Mouse (Mus musculus) adrenal gland, postnatal 36 days (tissue): ENCODE measurements at regions not wholly inside any gene's neighbourhood (a gene's known extent, or its start where the extent isn't known, plus 50 kb on each side); places are given as distances from the start of the nearest gene placed in this dataset.

Experiments
- DNase-seq, 2 experiments: peaks; one replicate each; pipeline ENCODE4 v3.0.0; 2021; ENCODE audit warnings: mixed read lengths in 1 of 2

DNA sequence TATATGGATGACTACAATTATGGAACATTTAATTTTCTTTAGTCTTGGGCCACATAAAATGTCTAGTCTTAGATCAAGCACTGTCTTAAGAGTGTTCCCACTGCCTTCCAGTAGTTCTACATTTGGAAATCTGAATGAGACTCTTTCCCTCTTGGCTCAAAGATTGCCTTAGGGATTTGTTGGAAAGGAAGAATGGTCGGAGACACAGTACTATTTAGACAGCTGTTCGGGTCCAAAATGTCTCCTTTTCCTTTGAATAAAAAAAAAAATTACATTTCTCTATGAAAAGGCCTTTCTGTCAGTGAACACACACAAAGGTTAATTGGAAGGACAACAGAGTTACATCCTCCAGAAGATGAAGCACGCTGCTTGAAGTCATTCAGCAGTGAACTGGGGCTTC is 1173.8 kb downstream of the Sorcs3 start:
- no peak for DNase-seq

DNA sequence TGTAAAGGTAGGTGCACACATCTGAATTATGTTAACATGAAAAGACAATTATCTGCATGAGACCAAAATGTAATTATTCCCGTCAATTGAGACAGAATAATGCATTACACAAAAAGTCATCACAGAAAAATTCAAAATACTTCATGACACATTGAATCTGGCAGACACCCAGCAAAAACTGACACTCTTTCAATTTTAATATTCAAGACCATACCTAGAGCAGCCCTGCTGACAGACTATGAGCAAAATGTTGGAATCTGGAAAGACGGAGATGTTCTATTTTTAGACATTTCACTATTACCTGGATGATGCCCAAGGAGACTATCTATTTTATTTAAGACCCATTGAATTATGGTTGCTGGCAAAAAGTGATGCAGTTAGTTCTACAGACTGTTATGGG is 1190.4 kb downstream of the Sorcs3 start:
- DNase-seq, result no peak

DNA sequence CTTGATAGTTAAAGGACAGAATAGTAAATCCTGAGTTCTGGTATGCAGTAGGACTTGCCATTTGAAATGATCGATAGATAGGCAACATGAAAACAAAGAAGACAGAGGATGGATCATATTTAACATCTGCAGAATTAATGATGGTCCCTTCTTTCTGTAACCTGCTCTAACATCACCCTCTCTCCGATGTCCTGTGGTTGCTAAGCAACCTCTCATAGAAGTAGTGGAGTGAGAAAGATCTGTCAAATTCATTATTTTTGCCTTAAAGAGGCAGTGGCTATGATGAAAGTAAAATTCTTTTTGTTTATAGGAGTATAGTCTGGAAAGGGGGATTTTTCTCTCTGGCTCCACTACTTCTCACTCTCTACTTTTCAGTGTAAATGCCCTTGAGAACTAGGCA is 1209.5 kb downstream of the Sorcs3 start:
- DNase-seq, result no peak

DNA sequence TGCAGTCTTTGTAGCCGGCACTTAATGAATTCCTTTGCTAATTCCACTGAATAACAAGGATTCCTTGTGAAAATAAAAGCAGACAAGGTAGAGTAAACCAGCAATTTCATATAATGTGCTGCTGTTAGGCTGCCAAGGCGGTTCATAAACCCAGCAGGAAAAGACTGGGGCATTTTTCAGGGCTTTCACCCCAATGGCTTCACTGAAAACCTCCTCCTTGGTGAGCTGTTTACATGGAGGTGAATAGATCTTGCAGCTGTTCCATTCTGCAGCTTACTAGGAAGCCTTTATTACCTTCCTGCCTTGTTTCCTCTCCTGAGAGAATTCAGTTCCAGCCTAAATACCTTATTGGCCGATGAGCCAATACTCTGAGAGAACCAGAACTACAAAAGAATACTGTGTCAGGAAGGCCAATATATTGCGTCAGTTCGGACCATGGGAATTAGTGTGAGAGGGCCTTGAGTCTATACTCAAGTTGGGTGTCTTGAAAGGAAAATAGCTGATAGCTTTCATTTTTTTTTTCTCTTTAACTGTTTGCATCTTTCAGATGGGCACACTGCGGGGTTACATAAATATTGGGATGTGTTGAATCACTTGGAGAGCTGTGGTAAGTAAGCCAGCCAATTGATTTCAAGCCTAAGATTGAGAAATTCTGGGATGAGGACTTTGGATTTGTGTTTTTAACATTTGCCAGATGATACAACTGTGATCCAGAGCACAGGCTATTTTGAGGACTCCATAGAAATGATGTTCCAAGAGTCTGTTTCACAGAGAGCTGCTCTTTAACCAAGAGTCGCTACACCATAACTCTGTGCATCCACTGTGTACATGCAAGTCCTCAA is 1217.5 kb downstream of the Sorcs3 start:
- DNase-seq, result no peak
